Mouse (Mus musculus): Measurements from ENCODE around the gene Lca5l. TPM values are rescaled to one million over a fixed set of nuclear protein-coding genes. Genes with fewer than 3 reads are reported as not detected.

The Lca5l gene
- polyA plus RNA-seq, 1 experiment from 2014 or later = 1.2 TPM

DNA sequence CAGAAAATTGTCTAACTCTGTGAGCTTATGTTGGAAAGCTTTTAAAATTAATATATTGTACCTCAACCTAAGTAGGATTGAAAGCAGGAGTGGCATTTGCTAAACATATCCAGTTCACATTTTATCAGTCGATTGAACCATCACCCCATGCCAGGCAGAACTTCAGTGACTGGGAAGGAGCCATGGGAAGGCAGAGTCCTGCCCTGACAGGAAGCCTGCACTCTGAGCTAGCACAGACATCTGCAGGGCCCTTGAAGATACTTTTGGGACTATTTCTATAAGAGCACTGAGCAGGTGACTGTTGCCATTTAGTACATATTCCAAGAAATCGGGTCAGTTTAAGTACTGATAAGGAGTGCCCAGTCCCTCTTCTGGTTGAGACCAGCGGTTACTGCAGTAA, 29.9 kb upstream of the Lca5l start:
- H3K9me3 ChIP-seq (replicated peaks; ENCODE audit: control insufficient read depth, low read length) = no peaks in the 10 kb centered on the region
- no peaks in the 10 kb centered on the region for H3K27me3 ChIP-seq (ENCODE audit: control insufficient read depth, insufficient read depth, low read length)
- no peak overlapping the region for H3K4me3 ChIP-seq (ENCODE audit: low read length)
- H3K4me1 ChIP-seq (ENCODE audit: control insufficient read depth, insufficient read depth, low read length) = peaks cover 21% of the 10 kb centered on the region
- peak overlapping the region; percentile 56 for H3K27ac ChIP-seq (ENCODE audit: low read length)
- H3K9ac ChIP-seq (ENCODE audit: low read length) = no peak overlapping the region
- no peak for ATAC-seq (replicated peaks; ENCODE audit: extremely low read depth, insufficient read depth, low FRiP score)
- peaks cover 22% of the 10 kb centered on the region for H3K36me3 ChIP-seq (ENCODE audit: control insufficient read depth, insufficient read depth)
- H3K4me2 ChIP-seq (ENCODE audit: low read depth, low read length) = no peak overlapping the region
- 57% methylated on average over 3 of the region's 3 CpGs for WGBS

DNA sequence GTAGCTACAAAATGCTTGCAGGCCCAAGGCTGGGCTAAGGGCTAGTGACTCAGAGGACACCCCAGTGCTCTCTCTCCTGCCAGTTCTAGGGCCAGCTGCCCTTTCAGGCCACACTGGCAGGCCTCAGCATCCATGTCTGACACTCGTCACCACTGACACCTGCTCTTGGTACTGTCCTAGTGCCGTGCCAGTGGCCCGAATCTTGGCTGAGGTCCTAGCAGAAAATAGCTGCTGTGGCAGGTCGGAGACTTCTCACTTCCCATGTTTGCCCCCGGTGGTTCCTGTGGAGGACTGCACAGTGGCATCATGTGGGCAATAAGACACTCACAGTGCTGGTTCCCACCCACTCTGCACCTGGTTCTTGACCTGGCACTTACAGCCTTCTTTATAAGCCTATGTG, 29.4 kb upstream of the Lca5l start:
- peak overlapping the region; percentile 56 for H3K27ac ChIP-seq (ENCODE audit: low read length)

DNA sequence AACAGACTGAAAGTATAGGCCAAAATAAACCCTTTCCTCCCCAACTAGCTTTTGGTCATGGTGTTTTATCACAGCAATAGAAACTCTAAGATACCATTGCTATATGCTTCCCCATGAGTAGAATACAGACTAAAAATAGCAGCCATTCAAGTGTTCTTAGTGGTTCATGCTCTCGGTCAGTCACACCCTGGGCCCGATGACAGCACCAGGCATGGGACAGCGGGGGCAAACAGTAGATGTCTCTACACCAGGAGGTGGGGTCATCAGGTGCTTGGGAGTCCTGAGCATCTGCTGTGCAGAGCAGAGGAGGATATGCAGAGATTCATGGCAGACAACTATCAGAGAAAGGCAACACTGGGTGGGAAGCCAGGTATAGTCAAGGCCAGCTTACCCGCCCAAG, 21.0 kb upstream of the Lca5l start:
- Histone ChIP-seq H3K4me3 (ENCODE audit: low read length) (no peak overlapping the region), H3K9ac (ENCODE audit: low read length) (no peak overlapping the region), H3K9me3 (replicated peaks; ENCODE audit: control insufficient read depth, low read length) (no peaks in the 10 kb centered on the region), H3K27ac (ENCODE audit: low read length) (peak overlapping the region; percentile 96), H3K36me3 (ENCODE audit: control insufficient read depth, insufficient read depth) (peaks cover 18% of the 10 kb centered on the region), H3K4me2 (ENCODE audit: low read depth, low read length) (peak overlapping the region; percentile 24; the same call in 1 of the 2 replicates), H3K27me3 (ENCODE audit: control insufficient read depth, insufficient read depth, low read length) (no peaks in the 10 kb centered on the region), H3K4me1 (ENCODE audit: control insufficient read depth, insufficient read depth, low read length) (peaks cover 38% of the 10 kb centered on the region)
- ATAC-seq (replicated peaks; ENCODE audit: extremely low read depth, insufficient read depth, low FRiP score) = peak; percentile 86
- WGBS = 51% methylated on average over 4 of the region's 4 CpGs

More for the DNA sequence above, 29.4 kb upstream of the Lca5l start:
- no peak overlapping the region for H3K9ac ChIP-seq (ENCODE audit: low read length)
- WGBS = 32% methylated on average over 5 of the region's 5 CpGs
- H3K4me3 ChIP-seq (ENCODE audit: low read length) = no peak overlapping the region
- peak; percentile 88 for ATAC-seq (replicated peaks; ENCODE audit: extremely low read depth, insufficient read depth, low FRiP score)
- no peak overlapping the region for H3K4me2 ChIP-seq (ENCODE audit: low read depth, low read length)
- no peaks in the 10 kb centered on the region for H3K27me3 ChIP-seq (ENCODE audit: control insufficient read depth, insufficient read depth, low read length)
- no peaks in the 10 kb centered on the region for H3K9me3 ChIP-seq (replicated peaks; ENCODE audit: control insufficient read depth, low read length)
- H3K36me3 ChIP-seq (ENCODE audit: control insufficient read depth, insufficient read depth) = peaks cover 18% of the 10 kb centered on the region
- H3K4me1 ChIP-seq (ENCODE audit: control insufficient read depth, insufficient read depth, low read length) = peaks cover 21% of the 10 kb centered on the region

DNA sequence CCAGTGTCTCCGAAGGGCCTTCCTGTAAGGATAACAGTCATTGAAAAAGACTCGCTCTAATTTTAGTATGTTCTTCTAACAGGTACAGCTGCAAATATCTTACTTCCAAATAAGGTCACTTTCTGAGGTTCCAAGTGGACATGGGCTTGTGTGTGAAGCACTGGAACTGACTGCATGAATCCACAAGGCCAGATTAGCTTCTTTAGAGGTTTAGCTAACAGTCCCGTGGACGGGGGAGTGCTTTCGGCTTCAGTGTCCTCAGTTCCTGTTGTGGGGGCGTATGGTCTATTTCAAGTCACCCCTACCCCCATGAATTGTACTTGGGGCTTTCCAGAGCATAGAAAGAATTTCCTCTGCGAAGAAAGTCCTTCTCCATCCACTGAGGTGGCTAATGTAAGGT, 18.8 kb upstream of the Lca5l start:
- H3K27ac ChIP-seq (ENCODE audit: low read length) = peak overlapping the region; percentile 96
- peaks cover 16% of the 10 kb centered on the region; the same call in 1 of the 2 replicates for H3K36me3 ChIP-seq (ENCODE audit: control insufficient read depth, insufficient read depth)
- peak; percentile 25 for ATAC-seq (replicated peaks; ENCODE audit: extremely low read depth, insufficient read depth, low FRiP score)
- H3K27me3 ChIP-seq (ENCODE audit: control insufficient read depth, insufficient read depth, low read length) = no peaks in the 10 kb centered on the region
- peak overlapping the region; percentile 56 for H3K9ac ChIP-seq (ENCODE audit: low read length)
- WGBS = 32% methylated on average over 7 of the region's 7 CpGs
- H3K4me1 ChIP-seq (ENCODE audit: control insufficient read depth, insufficient read depth, low read length) = peaks cover 51% of the 10 kb centered on the region
- H3K4me2 ChIP-seq (ENCODE audit: low read depth, low read length) = no peak overlapping the region
- no peaks in the 10 kb centered on the region for H3K9me3 ChIP-seq (replicated peaks; ENCODE audit: control insufficient read depth, low read length)
- no peak overlapping the region for H3K4me3 ChIP-seq (ENCODE audit: low read length)

DNA sequence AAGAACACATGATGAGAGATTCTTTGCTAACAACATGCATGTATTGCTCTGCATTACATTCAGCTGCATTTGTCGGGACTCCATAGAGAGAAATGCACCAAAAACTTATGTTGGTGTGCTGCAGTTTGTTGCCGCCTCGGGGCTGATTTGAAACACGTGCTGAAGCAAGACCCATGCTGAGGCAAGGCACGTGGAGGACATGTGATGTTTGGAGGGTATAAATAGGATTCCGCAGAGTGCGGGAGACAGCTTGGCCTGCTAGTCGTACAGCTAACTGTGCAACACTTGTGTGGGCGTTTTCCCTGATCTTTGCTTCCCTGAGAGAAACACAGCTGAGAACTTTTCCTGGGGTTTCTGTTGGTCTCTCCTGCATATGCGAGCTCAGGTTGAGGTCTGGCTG, 17.7 kb upstream of the Lca5l start:
- 0 out of 2 replicates have a peak overlapping the region, but pooled peaks have one; percentile 20 for H3K9ac ChIP-seq (ENCODE audit: low read length)
- peaks cover 59% of the 10 kb centered on the region for H3K4me1 ChIP-seq (ENCODE audit: control insufficient read depth, insufficient read depth, low read length)
- no peak overlapping the region for H3K4me3 ChIP-seq (ENCODE audit: low read length)
- H3K36me3 ChIP-seq (ENCODE audit: control insufficient read depth, insufficient read depth) = peaks cover 13% of the 10 kb centered on the region; the same call in 1 of the 2 replicates
- no peak for ATAC-seq (replicated peaks; ENCODE audit: extremely low read depth, insufficient read depth, low FRiP score)
- H3K27ac ChIP-seq (ENCODE audit: low read length) = peak overlapping the region; percentile 96
- H3K27me3 ChIP-seq (ENCODE audit: control insufficient read depth, insufficient read depth, low read length) = no peaks in the 10 kb centered on the region
- H3K4me2 ChIP-seq (ENCODE audit: low read depth, low read length) = no peak overlapping the region
- H3K9me3 ChIP-seq (replicated peaks; ENCODE audit: control insufficient read depth, low read length) = no peaks in the 10 kb centered on the region
- WGBS = 60% methylated on average over 10 of the region's 10 CpGs

DNA sequence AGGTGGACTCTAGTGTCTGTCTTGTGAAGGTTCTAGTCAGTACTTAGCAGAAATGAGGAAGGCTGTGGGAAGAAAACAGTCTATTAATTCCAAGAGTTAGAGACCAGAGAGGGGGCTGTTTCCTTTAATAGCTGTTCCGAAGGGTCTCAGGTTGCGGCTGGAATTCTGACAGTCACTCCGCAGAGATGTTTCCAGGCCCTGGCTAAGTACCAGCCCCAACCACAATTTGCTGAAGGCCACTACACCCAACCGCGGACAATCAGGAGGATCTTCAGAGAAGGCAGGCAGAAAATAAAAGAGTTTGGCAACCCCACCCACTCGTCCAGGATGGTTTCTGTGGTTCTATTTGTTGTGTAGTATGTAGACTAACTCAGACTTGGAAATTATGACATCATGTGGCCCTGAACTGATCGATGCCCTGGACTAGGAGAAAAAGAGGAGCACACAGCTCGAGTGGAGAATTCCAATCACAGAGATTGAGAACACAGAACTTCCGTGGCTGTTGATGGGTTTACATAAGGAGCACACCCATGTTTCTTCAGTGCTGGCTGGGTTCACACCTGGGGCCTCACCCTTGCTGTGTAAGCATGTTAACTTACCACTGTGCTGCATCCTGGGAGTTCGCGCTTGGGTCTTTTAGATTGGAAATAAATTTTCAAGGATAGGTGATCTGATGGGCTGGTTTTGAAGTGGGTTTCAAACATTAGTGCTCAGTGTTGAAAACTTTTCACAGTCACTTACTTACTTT, 9.6 kb upstream of the Lca5l start:
- ATAC-seq (replicated peaks; ENCODE audit: extremely low read depth, insufficient read depth, low FRiP score) = no peak
- peak overlapping the region; percentile 62 for H3K4me3 ChIP-seq (ENCODE audit: low read length)
- peaks cover 27% of the 10 kb centered on the region for H3K4me1 ChIP-seq (ENCODE audit: control insufficient read depth, insufficient read depth, low read length)
- WGBS = 50% methylated on average over 11 of the region's 11 CpGs
- peak overlapping the region; percentile 99 for H3K27ac ChIP-seq (ENCODE audit: low read length)
- peak overlapping the region; percentile 69 for H3K4me2 ChIP-seq (ENCODE audit: low read depth, low read length)
- H3K9me3 ChIP-seq (replicated peaks; ENCODE audit: control insufficient read depth, low read length) = no peaks in the 10 kb centered on the region
- H3K27me3 ChIP-seq (ENCODE audit: control insufficient read depth, insufficient read depth, low read length) = no peaks in the 10 kb centered on the region
- H3K36me3 ChIP-seq (ENCODE audit: control insufficient read depth, insufficient read depth) = no peaks in the 10 kb centered on the region
- H3K9ac ChIP-seq (ENCODE audit: low read length) = peak overlapping the region; percentile 84

DNA sequence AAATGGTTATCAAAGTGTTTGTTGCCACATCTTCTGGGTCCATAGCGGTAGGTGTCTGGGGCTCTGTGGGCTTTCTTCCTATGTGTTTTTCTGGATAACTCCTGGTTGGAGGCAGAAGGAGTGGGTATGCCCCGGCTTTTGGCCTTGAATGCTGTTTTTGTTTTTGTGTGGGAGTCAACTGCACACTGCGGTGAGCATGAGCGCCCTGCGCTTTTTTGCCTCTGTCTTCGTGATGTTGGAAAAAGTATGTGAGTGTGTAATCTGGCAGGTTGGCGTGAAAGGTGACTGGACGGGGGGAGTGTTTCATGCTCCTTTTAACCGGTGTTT, 8.6 kb upstream of the Lca5l start:
- Histone ChIP-seq H3K27me3 (ENCODE audit: control insufficient read depth, insufficient read depth, low read length) (no peaks in the 10 kb centered on the region), H3K27ac (ENCODE audit: low read length) (peak overlapping the region; percentile 99), H3K9ac (ENCODE audit: low read length) (peak overlapping the region; percentile 84), H3K4me3 (ENCODE audit: low read length) (peak overlapping the region; percentile 62), H3K36me3 (ENCODE audit: control insufficient read depth, insufficient read depth) (no peaks in the 10 kb centered on the region), H3K4me2 (ENCODE audit: low read depth, low read length) (peak overlapping the region; percentile 69), H3K4me1 (ENCODE audit: control insufficient read depth, insufficient read depth, low read length) (peaks cover 20% of the 10 kb centered on the region), H3K9me3 (replicated peaks; ENCODE audit: control insufficient read depth, low read length) (no peaks in the 10 kb centered on the region)
- ATAC-seq (replicated peaks; ENCODE audit: extremely low read depth, insufficient read depth, low FRiP score) = peak; percentile 7; the same call in 1 of the 2 replicates
- WGBS = 19% methylated on average over 9 of the region's 9 CpGs

DNA sequence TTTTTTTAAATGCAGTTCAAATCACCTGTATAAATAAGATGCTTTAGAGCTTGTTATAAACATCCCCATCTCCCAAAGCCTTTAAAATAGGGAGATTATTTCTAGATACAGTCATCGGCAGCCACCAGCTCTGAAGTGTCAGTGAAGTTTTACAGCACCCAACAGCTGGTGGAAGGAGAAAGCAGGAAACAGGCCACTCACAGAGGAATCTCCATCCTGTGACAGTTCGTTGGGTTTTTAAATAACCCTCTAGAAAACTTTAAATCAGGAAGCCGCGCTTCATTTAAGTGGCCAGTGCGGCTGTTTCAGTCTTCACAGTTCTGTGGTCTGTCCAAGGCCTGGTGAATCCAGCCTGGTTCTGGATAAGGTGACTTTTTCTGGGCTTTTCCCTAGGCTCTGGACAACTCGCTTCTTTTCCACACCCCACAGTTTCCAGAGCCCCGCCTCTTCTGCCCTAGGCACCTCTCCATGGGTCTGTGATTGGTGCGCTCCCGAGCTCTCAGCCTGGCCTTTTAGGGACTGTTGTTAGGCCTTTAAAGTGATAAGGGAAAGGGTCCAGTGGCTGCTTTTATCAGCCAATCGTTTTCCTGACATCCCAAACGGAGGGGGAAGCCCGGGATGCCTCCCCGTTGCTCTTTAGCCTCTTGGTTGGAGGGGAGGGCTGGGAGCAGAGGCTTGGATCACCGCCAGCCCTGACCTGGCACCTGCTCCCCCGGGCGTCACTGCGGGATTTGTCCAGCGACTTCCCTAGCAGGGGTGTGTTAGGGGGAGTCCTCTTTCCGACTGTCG, 8.0 kb upstream of the Lca5l start, which contains the start of gene Sh3bgr:
Gene Sh3bgr, plus strand, starts transcription at position 538 of the 789 bp plus-strand sequence.
- H3K4me1 ChIP-seq (ENCODE audit: control insufficient read depth, insufficient read depth, low read length) = peaks cover 16% of the 10 kb centered on the region
- H3K27ac ChIP-seq (ENCODE audit: low read length) = peak within 1 kb of the TSS; percentile 99
- H3K4me2 ChIP-seq (ENCODE audit: low read depth, low read length) = peak within 1 kb of the TSS; percentile 69
- H3K36me3 ChIP-seq (ENCODE audit: control insufficient read depth, insufficient read depth) = no peaks in the 10 kb centered on the region
- ATAC-seq (replicated peaks; ENCODE audit: extremely low read depth, insufficient read depth, low FRiP score) = peak; percentile 95
- WGBS = 4% methylated on average over 20 of the region's 20 CpGs
- H3K9ac ChIP-seq (ENCODE audit: low read length) = peak within 1 kb of the TSS; percentile 84
- no peaks in the 10 kb centered on the region for H3K27me3 ChIP-seq (ENCODE audit: control insufficient read depth, insufficient read depth, low read length)
- peak within 1 kb of the TSS; percentile 62 for H3K4me3 ChIP-seq (ENCODE audit: low read length)
- H3K9me3 ChIP-seq (replicated peaks; ENCODE audit: control insufficient read depth, low read length) = no peaks in the 10 kb centered on the region

DNA sequence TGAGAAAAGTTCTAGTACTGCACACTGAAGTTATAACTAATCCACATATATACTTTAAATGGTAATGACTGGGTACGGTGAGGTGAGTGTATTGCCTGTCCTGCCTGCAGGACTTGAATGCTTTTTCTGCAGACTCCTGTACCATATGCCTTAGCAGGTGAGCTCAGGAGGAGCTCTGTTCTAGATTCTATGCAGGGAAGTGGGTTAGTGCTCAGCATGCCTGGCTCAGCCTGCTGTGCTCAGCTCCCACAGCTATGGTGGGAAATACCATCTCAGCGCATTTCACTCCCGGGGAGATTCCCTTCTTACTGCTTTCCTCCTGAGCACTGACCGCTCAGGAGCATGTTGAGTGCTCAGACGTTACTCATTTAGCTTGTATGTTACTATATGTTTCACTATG, 4.5 kb downstream of the Lca5l start:
- no peak overlapping the region for H3K4me3 ChIP-seq (ENCODE audit: low read length)
- no peaks in the 10 kb centered on the region for H3K27me3 ChIP-seq (ENCODE audit: control insufficient read depth, insufficient read depth, low read length)
- WGBS = 81% methylated on average over 5 of the region's 5 CpGs
- peaks cover 5% of the 10 kb centered on the region for H3K4me1 ChIP-seq (ENCODE audit: control insufficient read depth, insufficient read depth, low read length)
- H3K4me2 ChIP-seq (ENCODE audit: low read depth, low read length) = no peak overlapping the region
- no peak overlapping the region for H3K27ac ChIP-seq (ENCODE audit: low read length)
- ATAC-seq (replicated peaks; ENCODE audit: extremely low read depth, insufficient read depth, low FRiP score) = no peak
- H3K36me3 ChIP-seq (ENCODE audit: control insufficient read depth, insufficient read depth) = no peaks in the 10 kb centered on the region
- H3K9me3 ChIP-seq (replicated peaks; ENCODE audit: control insufficient read depth, low read length) = no peaks in the 10 kb centered on the region
- H3K9ac ChIP-seq (ENCODE audit: low read length) = no peak overlapping the region

All from heart, embryonic 16.5 days (tissue).